Mouse (Mus musculus): ENCODE results near the gene Tns3. TPM values are rescaled to one million over a fixed set of nuclear protein-coding genes. Genes with fewer than 3 reads are reported as not detected.

The Tns3 gene
- total RNA-seq, 2 experiments from 2014 or later = 19.5 to 21.4 TPM

- DNase-seq = no peak
- intact Hi-C loops (cut with DNase I) = no loop called here
Measured at GRCm38 (mm10) chr11:8680650-8681049, 16.3 kb upstream of the Tns3 start.

DNA sequence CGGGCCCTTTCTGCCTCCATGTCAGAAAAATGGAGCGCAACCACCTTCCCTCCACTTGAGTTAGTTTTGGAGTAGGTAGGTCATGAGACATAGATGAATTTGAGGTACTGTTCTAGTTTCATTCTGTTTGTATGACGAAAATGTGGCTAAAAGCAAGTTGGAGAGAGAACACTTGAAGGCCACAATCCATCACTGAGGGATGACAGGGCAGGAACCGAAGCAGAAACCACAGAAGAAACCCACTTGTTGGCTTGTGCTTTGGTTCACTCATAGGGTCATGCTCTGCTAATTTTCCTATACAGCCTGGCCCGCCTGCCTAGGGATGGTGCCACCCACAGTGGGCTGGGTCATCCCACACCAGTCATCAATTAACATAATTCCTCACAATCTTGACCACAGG lies 14.9 kb upstream of the Tns3 start:
- intact Hi-C loops (cut with DNase I) = no loop called here

DNA sequence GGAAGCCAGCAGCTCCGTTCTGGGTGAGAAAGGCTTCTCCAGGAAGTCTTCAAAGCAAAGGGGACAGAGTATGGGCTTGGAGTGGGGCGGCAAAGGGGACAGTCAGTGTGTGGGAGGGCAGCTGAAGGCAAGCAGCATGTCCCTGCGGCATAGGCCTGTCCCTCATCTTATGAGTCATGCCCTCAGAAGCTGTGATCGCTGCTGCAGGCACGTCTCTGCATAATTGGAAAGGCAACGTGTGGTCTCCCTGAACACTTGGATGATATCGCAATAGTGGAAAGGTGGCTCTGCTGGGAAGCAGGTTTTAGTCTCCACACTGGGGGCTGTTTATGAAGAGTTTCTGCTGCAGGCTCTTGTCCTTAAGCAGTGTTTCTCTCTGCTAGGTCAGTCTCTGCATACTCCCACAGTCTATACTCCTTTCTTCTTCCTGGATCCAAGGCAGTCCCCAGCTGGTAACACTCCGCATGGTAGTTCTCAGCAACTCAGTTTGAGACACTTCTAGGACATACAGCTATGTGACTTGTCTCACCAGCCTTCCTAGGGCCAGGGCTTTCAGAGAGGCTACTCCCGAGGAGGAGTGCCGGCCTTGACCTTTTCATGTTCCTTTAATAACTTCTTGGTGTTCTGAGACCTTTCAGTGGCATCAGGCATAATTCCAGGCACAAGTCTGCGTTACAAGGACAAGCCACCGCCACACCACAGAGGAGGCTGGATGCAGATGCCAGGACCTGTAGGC lies 14.1 kb upstream of the Tns3 start:
- intact Hi-C loops (cut with DNase I) = no loop called here
- no peak for DNase-seq

More for the DNA sequence above, 14.9 kb upstream of the Tns3 start:
- no peak for DNase-seq

DNA sequence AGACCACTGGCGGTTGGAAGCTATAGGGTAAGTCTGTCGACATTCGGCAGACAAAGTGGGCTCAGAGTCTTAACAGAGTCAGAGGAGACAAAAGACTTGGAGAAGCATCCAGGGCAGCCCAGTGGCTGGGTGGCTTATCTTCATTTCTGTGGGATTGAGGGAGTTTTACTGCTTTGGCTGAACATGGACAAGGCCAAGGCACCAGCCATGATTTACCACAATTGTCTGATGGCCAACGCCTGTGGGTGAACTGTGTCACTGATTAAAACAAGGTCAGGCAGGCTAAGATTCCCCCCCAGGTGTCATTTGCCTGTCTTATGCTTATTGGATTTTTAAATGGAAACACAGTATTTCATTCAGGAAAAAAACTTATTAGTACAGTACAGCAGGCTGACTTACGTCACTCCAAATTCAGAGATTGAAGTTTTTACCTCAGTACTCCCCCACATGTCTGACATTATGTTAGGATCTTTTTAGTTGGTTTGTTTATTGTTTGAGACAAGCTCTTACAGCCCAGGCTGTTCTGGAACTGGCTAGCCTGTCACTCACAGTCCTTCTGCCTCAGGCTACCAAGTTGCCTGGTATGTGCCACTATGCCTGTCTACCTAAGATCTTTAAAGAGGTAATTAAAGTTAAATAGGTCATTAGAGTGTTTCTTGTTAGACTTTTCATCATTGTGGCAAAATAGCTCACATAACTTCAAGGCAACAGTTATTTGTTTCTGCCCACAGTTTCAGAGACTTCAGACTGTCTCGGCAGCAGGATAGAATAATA lies 11.6 kb upstream of the Tns3 start:
- intact Hi-C loops (cut with DNase I) = no loop called here
- DNase-seq = no peak

DNA sequence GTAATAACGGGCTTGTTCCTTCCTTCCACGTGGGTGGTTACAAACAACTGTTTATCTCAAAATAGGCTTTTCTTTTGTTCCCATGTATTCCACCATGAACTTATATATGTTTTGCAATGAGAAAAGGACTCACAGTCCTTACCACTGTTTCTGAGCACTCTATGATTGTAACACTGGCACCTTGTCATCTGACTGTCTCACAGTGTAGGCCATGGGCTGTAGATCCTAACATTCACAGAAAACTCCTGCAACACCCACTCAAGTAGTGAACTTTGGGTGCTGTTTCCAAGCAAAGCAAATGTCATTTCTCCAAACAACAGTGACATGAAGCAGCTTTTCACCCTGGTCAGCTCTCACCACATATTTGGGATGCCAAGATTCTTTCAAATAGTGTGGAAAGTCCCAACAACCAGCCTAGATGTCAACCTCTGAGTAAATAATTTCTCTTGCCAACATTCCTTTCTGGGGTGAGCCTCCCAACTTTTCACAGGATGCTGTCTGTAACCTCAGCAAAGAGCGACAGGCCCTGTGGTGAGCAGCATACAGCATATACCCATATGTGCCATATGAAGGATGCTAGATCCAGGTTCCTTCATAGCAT lies 10.3 kb upstream of the Tns3 start:
- DNase-seq = no peak
- intact Hi-C loops (cut with DNase I) = no loop called here

DNA sequence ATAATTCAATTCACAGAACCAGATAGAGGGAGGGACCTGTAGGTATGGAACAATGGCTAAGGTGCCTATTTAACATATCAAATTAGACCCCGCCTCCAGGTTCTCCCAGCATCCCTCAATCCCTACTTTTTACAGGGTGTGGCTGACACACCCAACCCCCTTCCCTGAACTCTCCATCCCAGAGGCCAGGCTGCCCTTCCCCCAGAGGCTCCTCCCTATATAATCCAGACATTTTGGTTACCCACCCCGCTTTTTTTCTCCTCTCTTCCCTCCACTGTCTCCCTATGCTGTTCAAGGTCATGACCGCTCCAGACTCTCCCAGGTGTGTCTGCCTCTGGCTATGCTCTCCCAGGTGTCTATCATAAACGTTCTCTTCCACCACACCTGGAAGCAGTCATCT lies 7.4 kb upstream of the Tns3 start:
- no peak for DNase-seq
- intact Hi-C loops (cut with DNase I) = no loop called here

- intact Hi-C loops (cut with DNase I) = no loop called here
Measured at GRCm38 (mm10) chr11:8669138-8669537, 4.8 kb upstream of the Tns3 start.

GRCm38 (mm10) chr11:8664797-8665196 lies 462 bp upstream of the Tns3 start:
- no peak for DNase-seq
- intact Hi-C loops (cut with DNase I) = no loop called here

More at GRCm38 (mm10) chr11:8669138-8669537, 4.8 kb upstream of the Tns3 start:
- no peak for DNase-seq

- peak; percentile 53 for DNase-seq
- intact Hi-C loops (cut with DNase I) = no loop called here
Measured at GRCm38 (mm10) chr11:8663444-8664392, 617 bp downstream of the Tns3 start.

DNA sequence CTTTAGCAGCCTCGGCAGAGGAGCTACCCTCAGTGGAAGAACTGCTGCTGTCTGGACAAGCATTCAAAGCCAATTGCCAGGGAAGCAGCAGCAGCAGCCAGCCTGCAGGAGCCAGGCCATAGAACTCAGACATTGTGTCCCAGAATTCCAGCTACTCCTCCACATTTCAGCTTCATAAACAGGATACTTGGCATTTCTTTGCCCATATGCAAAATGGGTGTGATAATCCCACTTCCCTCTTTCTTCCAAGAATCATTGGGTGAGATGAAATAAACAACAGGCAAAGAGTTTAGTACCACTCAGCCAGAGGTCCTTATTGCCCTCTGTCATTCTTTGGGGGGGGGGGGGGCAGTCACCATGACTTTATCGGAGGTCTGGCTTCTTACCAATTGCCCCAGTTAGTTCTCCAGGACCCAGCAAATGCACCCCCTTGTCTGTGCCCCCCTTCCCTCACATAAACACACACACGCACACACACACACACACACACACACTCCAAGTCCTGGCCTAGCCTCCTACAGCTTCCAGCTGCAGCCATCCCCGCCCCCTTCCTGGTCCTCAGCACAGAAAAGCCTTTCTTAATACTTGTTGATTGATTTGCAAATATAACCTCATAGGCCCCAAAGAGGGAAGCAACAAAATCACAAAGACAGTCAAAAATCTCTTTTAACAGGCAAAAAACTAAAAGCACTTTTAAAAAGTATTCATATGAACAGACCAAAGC lies 1.5 kb downstream of the Tns3 start:
- intact Hi-C loops (cut with DNase I) = no loop called here
- peak; percentile 20 for DNase-seq

GRCm38 (mm10) chr11:8660951-8661350 lies 3.4 kb downstream of the Tns3 start:
- DNase-seq = no peak
- intact Hi-C loops (cut with DNase I) = no loop called here

DNA sequence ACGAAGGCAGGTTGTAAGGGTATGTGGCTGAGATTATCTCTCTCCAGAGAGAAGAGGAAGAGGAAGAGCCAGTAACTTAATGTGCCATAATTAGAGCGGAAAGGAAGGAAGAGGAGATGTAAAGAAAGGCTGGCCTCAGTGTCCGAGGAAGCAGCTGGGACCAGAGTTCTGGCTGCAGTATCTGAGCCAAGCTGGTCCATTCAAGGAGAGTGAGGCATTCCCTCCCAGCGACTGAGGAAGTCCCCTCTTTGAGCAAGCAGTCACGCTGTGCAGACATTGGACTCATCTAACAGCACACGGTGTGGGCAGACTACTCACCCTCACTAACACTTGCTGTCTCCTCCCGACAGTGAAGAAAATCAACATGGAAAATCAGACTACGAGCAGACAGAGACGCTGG lies 4.5 kb downstream of the Tns3 start:
- DNase-seq = peak; percentile 25
- intact Hi-C loops (cut with DNase I) = no loop called here

DNA sequence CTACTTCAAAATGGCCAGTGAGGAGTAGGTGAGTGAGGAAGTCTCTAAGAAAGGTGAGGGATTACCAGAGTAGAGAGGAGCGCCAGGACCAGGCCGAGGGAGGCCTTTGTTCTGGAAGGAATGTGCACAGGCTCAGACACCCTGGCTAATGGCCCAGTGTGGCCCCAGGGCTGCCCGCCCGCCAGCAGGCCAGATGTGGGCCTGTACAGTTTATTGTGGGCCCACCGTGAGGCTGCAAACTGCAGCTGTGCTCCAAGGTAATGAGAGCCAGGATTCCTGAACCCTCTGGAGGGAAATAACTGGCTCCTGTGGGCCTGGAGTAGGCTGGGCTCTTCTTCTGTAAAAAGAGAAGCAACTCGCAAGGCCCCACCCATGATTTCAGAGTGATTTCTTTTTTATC lies 5.3 kb downstream of the Tns3 start:
- peak; percentile 28 for DNase-seq
- intact Hi-C loops (cut with DNase I) = no loop called here

DNA sequence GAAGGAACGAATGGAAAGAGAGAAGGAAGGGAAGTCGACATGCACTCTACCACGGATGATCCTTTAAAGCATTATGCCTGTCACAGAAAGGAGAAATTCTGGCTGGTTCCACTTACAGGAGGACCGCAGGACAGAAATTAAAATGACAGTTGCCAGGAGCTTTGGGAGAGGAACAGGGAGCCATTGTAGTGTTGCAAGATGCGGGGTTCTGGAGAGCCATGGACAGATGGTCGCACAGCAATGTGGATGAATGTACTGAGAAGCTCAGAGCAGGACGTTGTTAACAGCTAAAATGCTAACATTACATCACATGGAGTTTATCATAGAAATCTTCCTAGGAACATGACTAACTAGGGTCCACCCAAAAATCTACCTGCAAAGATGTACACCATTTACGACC lies 6.8 kb downstream of the Tns3 start:
- intact Hi-C loops (cut with DNase I) = no loop called here
- DNase-seq = no peak

GRCm38 (mm10) chr11:8656448-8657393 lies 7.6 kb downstream of the Tns3 start:
- DNase-seq = peak; percentile 24
- intact Hi-C loops (cut with DNase I) = no loop called here

- peak; percentile 83 for DNase-seq
- intact Hi-C loops (cut with DNase I) = no loop called here
Measured at GRCm38 (mm10) chr11:8653800-8654295, 10.5 kb downstream of the Tns3 start.

- intact Hi-C loops (cut with DNase I) = no loop called here
- no peak for DNase-seq
Measured at GRCm38 (mm10) chr11:8652792-8653645, 11.3 kb downstream of the Tns3 start.

All from left cerebral cortex, postnatal 4 days (tissue).